Mouse (Mus musculus): ENCODE data around the gene Klf16. TPM values are rescaled to one million over a fixed set of nuclear protein-coding genes. Genes with fewer than 3 reads are reported as not detected.

Klf16 gene
- total and polyA plus RNA-seq, 2 experiments from 2014 or later, result 8.6 to 16.6 TPM

DNA sequence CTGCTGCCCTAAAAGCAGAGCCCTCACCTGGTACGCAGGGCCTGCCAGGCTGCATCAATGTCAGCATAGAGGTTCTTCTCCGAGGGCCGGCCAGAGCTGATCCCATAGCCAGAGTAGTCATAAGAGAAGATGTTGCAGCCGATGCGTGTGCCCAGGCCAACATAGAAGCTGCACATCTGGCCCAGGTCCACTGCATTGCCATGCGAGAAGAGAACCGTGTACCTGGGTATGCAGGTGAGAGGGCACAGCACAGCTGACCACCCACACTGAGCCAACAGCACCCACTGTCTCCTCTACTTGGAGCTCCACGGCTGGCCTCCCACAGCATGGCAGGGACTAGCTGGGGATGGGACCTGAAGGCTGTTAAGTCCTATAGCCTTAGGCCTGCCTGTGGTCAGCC is 8.5 kb upstream of the Klf16 start:
- 0 out of 2 replicates have a peak overlapping the region, but pooled peaks have one; percentile 5 for H3K9ac ChIP-seq (replicated peaks; ENCODE audit: low read length)
- no peaks in the 10 kb centered on the region for H3K9me3 ChIP-seq (ENCODE audit: low read length)
- ATAC-seq, result no peak
- no peak overlapping the region for H3K4me3 ChIP-seq (ENCODE audit: low read length)
- 95% methylated on average over 8 of the region's 8 CpGs for WGBS
- TF ChIP-seq CTCF (IDR thresholded peaks at IDR 0.05; ENCODE audit: low read depth), result no peak
- H3K27ac ChIP-seq, result no peak overlapping the region
- 0 out of 2 replicates have a peak, but pooled peaks cover 13% of the 10 kb centered on the region for H3K4me1 ChIP-seq (ENCODE audit: insufficient read depth, low read length)
- H3K36me3 ChIP-seq (ENCODE audit: insufficient read depth, low read length), result no peaks in the 10 kb centered on the region
- H3K27me3 ChIP-seq (ENCODE audit: insufficient read depth, low read length), result no peaks in the 10 kb centered on the region
- H3K4me2 ChIP-seq (ENCODE audit: low read depth, low read length), result 0 out of 2 replicates have a peak overlapping the region, but pooled peaks have one; percentile 16
- DNase-seq (ENCODE audit: low spot score), result no peak

DNA sequence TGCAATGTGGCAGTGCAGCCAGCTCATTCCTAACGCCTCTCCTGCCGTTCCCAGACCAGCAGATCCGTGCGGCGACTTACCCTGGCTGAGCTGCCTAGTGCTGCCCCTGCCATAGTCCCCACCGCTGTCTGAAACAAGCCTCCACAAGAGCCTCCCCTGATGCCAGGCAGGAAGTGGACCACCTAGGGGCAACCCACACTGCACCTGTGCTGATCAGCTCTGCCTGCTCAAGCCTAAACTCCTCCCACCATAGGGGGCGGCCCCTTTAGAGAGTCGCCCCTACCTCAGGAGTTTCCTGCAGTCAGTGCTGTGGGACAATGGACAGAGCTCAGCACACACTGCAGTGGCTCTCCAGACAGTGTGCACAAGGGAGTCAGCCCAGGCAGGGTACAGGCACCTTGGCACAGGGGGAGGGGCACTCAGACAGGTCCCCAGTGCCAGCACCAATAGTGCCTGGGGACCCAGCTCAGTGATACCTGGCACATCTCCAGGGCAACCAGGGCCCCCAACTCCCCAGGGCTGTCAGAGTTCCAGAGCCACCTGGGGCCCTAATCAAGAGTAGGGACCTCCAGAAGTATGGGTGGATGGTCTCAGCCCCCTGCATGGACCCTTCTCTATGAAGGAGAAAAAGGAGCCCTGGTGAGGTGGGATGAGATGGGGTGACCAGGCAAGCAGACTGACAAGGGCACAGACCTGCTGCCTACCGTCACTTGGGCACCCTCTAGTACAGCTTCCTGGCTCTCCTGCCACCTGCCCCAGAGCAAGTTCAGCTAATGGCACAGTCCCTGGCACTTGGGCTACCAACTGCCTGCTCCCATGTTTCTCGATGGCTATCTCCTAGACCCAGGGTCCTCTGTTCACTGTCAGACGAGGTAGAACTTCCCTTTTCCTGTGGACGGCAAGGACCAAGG is 7.8 kb upstream of the Klf16 start:
- H3K4me2 ChIP-seq (ENCODE audit: low read depth, low read length), result 0 out of 2 replicates have a peak overlapping the region, but pooled peaks have one; percentile 16
- H3K27me3 ChIP-seq (ENCODE audit: insufficient read depth, low read length), result no peaks in the 10 kb centered on the region
- no peak for DNase-seq (ENCODE audit: low spot score)
- 0 out of 2 replicates have a peak, but pooled peaks cover 13% of the 10 kb centered on the region for H3K4me1 ChIP-seq (ENCODE audit: insufficient read depth, low read length)
- no peak for TF ChIP-seq CTCF (IDR thresholded peaks at IDR 0.05; ENCODE audit: low read depth)
- no peaks in the 10 kb centered on the region for H3K9me3 ChIP-seq (ENCODE audit: low read length)
- no peak overlapping the region for H3K27ac ChIP-seq
- ATAC-seq, result 0 out of 2 replicates have a peak, but pooled peaks have one; percentile 13
- H3K9ac ChIP-seq (replicated peaks; ENCODE audit: low read length), result 0 out of 2 replicates have a peak overlapping the region, but pooled peaks have one; percentile 5
- no peak overlapping the region for H3K4me3 ChIP-seq (ENCODE audit: low read length)
- H3K36me3 ChIP-seq (ENCODE audit: insufficient read depth, low read length), result no peaks in the 10 kb centered on the region
- WGBS, result 69% methylated on average over 12 of the region's 12 CpGs

DNA sequence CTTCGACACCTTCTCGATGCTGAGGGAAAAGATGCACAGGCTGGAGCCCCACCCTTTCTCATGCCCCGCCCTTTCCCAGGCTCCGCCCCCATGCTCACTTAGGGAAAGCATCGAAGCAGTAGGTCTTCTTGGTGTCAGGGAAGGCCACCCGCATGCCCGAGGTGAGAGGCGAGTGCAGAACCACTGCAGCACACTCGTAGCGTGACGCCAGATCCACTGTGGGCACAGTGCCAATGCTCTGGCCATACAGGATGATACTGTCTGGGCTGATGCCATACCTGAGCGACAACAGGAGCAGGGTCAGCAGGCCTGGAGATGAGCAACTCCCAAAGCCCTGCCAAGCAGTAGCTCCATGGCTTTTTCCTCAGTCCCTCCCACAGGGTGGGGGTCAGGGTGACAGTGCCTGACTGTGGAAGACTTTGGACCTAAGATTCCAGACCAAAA is 6.9 kb upstream of the Klf16 start:
- Histone ChIP-seq H3K4me3 (ENCODE audit: low read length) (no peak overlapping the region), H3K27me3 (ENCODE audit: insufficient read depth, low read length) (no peaks in the 10 kb centered on the region), H3K9me3 (ENCODE audit: low read length) (no peaks in the 10 kb centered on the region), H3K27ac (no peak overlapping the region), H3K4me1 (ENCODE audit: insufficient read depth, low read length) (peaks cover 8% of the 10 kb centered on the region; the same call in 1 of the 2 replicates), H3K9ac (replicated peaks; ENCODE audit: low read length) (no peak overlapping the region), H3K4me2 (ENCODE audit: low read depth, low read length) (no peak overlapping the region), H3K36me3 (ENCODE audit: insufficient read depth, low read length) (no peaks in the 10 kb centered on the region)
- 63% methylated on average over 12 of the region's 12 CpGs for WGBS
- peak; percentile 17 for DNase-seq (ENCODE audit: low spot score)
- ATAC-seq, result no peak
- no peak for TF ChIP-seq CTCF (IDR thresholded peaks at IDR 0.05; ENCODE audit: low read depth)

DNA sequence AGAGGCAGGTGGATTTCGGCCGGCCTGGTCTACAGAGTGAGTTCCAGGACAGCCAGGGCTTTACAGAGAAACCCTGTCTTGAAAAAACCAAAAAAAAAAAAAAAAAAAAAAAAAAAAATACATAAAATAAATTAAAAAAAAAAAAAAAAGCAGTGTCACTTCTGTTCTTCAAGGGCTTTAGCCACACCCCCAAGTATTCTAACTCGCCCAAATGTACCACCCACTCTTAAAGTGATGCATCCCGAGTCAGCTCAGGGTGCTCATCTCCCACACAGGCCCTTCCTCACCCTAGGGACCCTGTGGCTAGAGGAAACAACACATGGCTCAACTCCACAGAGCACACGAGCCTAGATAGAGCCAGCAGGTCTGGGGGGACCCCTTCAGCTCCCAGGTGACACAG is 5.9 kb upstream of the Klf16 start:
- H3K9me3 ChIP-seq (ENCODE audit: low read length), result no peaks in the 10 kb centered on the region
- TF ChIP-seq CTCF (IDR thresholded peaks at IDR 0.05; ENCODE audit: low read depth), result no peak
- peaks cover 11% of the 10 kb centered on the region for H3K4me1 ChIP-seq (ENCODE audit: insufficient read depth, low read length)
- no peak overlapping the region for H3K27ac ChIP-seq
- H3K9ac ChIP-seq (replicated peaks; ENCODE audit: low read length), result no peak overlapping the region
- H3K4me3 ChIP-seq (ENCODE audit: low read length), result no peak overlapping the region
- no peak overlapping the region for H3K4me2 ChIP-seq (ENCODE audit: low read depth, low read length)
- no peak for ATAC-seq
- WGBS, result 84% methylated on average over 5 of the region's 5 CpGs
- no peaks in the 10 kb centered on the region for H3K36me3 ChIP-seq (ENCODE audit: insufficient read depth, low read length)
- no peaks in the 10 kb centered on the region for H3K27me3 ChIP-seq (ENCODE audit: insufficient read depth, low read length)
- DNase-seq (ENCODE audit: low spot score), result no peak

DNA sequence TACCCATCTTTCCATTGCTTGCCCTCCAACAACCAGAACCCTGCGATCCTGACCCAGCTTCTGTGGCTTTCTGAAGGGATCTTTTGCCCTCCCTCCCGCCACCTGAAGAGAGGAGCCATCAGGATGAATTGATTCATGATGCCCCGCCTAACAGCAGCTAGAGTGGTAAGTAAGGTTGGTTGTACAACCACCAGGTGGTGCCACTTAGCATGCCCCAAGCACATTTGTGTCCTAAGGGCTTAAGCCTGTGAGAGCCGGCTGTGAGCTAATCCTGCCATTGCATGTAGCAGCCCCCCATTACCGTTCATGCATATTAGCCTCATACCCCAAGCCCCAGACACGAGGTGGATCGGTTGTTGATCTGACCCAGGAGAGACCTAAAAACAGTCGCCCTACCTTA is 1.8 kb upstream of the Klf16 start:
- H3K4me2 ChIP-seq (ENCODE audit: low read depth, low read length), result peak overlapping the region; percentile 90
- H3K4me1 ChIP-seq (ENCODE audit: insufficient read depth, low read length), result peaks cover 26% of the 10 kb centered on the region
- peak; percentile 74 for TF ChIP-seq CTCF (IDR thresholded peaks at IDR 0.05; ENCODE audit: low read depth)
- peak overlapping the region; percentile 86; the same call in 1 of the 2 replicates for H3K27ac ChIP-seq
- WGBS, result 7% methylated on average over 8 of the region's 8 CpGs
- peak overlapping the region; percentile 80 for H3K4me3 ChIP-seq (ENCODE audit: low read length)
- H3K27me3 ChIP-seq (ENCODE audit: insufficient read depth, low read length), result no peaks in the 10 kb centered on the region
- H3K9me3 ChIP-seq (ENCODE audit: low read length), result no peaks in the 10 kb centered on the region
- no peak overlapping the region for H3K9ac ChIP-seq (replicated peaks; ENCODE audit: low read length)
- DNase-seq (ENCODE audit: low spot score) (peak; percentile 77), ATAC-seq (no peak)
- no peaks in the 10 kb centered on the region for H3K36me3 ChIP-seq (ENCODE audit: insufficient read depth, low read length)

DNA sequence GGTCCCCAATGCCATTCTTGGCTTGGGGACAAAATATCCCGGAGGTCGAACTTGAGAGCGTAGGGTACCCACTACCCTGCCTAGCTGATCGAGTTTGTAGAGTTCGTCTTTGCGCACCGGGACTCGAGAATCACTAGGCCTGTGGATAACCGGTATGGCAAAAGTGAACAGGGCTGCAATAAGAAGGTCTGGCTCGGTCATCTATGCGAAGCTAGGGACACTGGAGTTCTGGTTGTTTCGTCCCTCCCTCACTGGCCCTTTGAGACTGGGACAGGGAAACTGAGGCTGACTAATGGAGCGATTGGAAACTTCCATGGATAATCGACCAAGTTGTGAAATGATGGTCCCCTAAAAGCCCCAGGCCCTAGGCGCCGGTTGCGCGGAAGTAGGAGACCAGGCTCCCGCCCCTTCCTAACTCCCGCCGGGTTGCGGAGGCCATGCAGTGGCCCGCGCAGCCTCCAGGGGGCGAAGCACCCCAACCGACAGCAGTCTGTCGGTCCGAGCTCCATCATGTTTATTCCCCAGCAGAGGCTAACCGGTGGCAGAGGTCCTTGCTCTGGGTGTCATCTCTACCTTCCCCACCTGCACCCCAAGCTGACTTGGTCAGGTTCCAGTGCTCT is 1.1 kb upstream of the Klf16 start:
- peak overlapping the region; percentile 29 for H3K9ac ChIP-seq (replicated peaks; ENCODE audit: low read length)
- ATAC-seq (no peak), DNase-seq (ENCODE audit: low spot score) (peak; percentile 79)
- peak overlapping the region; percentile 86; the same call in 1 of the 2 replicates for H3K27ac ChIP-seq
- H3K9me3 ChIP-seq (ENCODE audit: low read length), result no peaks in the 10 kb centered on the region
- H3K27me3 ChIP-seq (ENCODE audit: insufficient read depth, low read length), result no peaks in the 10 kb centered on the region
- under 1% methylated on average over 29 of the region's 29 CpGs for WGBS
- H3K4me3 ChIP-seq (ENCODE audit: low read length), result peak overlapping the region; percentile 80
- peak; percentile 82 for TF ChIP-seq CTCF (IDR thresholded peaks at IDR 0.05; ENCODE audit: low read depth)
- H3K36me3 ChIP-seq (ENCODE audit: insufficient read depth, low read length), result no peaks in the 10 kb centered on the region
- peak overlapping the region; percentile 90 for H3K4me2 ChIP-seq (ENCODE audit: low read depth, low read length)
- H3K4me1 ChIP-seq (ENCODE audit: insufficient read depth, low read length), result peaks cover 30% of the 10 kb centered on the region
